Mouse (Mus musculus) NIH3T3 (cell line): Measurements from ENCODE around the gene Nacad.

Source experiments
- DNase-seq: peaks from one replicate; pipeline ENCODE4 v3.0.0-alpha.2; 2012; ENCODE audit warnings: low read depth

Gene Nacad

DNA sequence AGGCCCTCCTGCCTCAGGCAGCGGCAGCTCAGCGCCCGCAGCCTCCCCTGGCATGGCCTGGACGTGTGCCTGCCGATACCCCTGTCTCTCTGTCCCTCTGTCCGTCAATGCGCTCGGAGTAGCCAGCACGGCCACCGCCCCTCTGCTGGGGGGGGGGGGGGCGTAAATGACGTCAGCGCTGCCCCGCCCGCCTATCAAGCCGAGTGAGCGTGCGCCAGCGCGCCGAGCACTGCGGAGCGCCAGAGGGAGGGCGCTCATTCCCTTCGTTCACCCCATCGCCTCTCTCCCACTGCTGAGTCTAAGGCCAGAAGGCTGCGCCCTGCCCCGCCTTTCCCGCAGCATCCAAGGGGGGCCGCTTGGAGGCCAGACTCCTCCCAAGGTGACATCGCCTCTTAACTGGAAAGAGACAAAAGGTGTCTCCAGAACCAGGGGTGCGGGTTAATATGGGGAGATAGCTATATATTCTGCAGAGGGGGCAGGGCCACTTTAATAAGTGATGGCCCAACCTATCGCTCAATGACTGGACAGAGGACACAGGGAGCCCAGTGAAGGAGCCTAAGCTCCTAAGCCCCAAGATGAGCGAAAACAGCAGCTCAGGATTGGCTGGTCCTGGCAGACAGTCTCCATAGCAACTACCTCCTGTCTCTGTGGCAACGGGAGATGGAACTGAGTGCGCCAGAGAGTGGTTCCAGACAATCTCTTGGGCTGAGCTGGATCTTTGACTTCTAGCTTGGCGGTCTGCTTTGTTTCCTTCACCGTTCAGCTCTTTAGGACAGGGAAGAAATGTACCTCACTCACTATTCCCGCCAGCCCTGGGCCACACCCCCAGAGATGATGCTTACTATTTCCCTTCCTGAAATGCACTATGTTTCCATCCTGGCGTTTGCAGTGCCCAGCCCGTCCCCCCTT, at the start of gene Nacad:
Gene Nacad (minus strand): TSS at position 563 of the 909 bp plus-strand sequence.
- DNase-seq: peak; percentile 57

DNA sequence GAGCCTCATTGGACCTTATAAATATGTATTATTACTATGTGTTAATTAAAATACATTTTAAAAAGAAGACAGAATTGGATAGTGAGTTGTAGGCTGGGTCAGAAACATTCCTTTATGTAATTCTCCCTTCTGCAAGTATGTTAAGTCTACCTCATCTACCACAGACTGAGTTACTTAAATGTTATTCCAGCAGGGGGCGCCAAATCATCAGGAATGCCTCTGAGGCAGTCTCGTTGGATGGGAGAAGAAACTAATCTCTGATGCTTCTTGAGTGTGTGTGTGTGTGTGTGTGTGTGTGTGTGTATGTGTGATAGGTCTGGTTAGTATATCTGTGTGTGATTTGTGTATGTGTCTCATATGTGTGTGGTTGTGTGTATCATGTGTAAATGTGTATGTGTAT, 49.0 kb upstream of the Nacad start:
- DNase-seq: peak; percentile 94

DNA sequence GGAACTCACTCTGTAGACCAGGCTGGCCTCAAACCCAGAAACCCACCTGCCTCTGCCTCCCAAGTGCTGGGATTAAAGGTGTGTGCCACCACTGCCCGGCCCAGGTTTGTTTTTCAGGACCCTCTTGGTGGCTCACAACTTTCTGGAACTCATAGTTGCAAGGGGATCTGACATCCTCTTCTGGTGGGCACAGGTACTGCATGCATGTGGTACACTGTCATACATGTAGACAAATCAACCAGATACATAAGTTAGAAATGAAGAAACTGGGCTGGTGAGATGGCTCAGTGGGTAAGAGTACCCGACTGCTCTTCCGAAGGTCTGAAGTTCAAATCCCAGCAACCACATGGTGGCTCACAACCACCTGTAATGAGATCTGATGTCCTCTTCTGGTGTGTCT, 47.1 kb upstream of the Nacad start:
- DNase-seq: peak; percentile 35

DNA sequence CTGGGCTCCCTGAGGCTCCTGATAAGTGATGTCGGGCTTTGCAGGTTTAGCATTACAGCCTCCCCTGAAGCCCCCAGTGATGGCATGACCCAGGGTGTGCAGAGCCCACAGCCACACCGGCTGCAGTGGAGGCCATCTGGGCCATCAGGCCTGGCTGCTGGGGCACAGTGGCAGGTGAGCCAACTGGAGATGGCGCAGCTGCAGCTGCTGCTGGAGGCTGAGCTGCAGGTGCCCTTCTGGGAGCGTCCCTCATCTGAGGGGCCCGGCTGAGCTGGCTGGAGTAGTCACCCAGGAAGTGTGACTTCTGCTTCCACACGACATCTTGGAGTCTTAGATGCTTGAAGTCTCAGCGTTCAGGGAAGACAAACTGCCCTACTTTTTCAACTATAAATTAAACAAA, 44.7 kb upstream of the Nacad start:
- DNase-seq: no peak

DNA sequence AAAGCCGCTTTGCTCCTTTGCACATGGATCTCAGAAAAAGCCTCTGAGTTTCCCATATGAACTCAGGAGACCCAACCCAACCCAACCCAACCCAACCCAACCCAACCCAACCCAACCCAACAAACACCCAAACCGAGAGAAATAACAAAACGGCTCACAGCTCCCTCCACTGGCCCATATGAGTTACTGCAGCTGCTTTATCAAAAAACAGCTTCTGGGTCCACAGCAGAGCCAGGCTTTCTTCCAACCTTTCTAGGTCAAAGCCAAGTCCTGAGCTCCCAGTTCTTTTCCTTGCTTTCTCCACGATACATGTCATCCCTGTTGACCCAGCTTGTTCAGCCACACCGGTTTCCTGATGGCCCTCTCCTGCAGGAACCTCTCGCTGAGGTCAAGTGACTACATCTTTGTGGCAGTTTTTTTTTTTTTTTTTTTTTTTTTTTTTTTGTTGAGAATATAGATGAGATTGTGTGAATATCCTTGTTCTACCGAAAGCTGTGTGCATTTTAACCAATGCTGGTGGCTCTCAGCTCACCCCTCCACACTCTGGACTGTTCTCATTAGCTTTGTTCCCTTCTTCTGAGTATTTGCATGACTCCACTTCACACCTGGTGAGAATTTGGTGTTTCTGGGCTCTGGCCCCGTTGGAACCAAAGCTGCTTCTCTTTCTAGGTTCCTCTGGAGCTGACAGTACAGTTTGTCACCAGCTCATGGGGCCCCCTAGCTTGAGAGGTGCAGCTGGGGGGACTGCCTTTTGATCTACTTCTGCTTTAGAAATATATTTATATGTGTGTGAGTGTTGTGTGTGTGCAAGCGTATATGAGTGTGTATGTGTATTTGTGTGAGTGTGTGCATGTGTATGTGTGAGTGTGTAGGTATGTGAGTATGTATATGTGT, 42.2 kb upstream of the Nacad start:
- peak; percentile 42 for DNase-seq

DNA sequence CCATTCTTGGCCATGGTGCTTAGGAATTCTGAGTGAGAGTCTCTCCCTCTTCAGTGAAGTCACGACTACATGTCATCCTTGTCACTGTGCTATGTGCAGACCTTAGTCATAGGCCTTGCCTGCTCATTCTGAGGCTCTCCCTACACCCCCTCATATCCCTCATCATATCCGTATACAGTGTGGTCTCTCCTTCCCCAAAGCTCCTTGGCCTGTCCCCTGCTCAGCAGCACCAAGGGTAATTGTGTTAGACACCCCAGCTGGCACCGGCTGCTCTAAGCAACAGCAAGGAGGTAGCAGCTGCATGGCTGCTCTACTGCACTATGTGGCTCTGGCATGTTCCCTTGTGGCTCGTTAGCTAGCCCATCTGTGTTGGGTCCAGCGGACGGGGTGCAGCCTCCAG, 38.7 kb upstream of the Nacad start:
- no peak for DNase-seq

DNA sequence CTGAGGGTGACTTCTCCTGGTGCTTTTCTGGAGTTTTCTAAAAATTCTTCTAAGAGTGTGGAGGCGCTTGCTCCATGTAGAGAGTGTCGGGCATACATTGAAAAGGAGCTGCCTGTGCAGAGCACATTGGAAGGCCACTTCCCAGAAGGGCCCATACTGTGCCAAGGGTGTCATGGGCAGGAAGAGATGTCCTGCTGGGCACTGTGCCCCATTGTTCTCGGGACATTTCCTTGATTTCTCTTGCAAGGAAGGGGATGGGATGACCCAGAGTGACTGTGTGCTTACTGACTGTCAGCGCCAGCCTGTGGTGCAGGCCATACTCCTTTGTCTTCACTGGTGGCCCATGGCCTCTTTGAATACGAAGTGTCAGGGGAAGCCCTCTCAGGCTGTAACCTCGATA, 33.2 kb upstream of the Nacad start:
- no peak for DNase-seq

DNA sequence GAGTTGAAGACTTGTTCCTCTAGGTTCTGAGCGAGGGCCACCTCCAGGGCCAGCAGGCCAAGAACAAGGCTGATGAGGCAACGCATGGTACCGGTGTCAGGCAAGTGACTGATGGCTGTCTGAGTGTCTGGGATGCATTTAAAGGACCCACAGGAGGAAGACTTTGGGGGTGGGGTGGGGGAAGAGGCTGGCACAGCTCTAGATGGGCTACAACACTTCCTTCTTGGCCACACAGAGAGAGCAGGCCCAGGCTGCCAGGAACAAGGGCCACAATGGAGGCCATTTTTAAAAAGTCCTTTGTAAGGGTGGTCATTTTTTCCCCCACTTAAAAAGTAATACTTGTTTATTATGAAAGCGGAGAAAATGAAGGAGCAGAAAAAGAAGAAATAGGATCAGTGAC, 32.7 kb upstream of the Nacad start, which contains the start of gene Wap:
Gene Wap (minus strand): TSS at position 101 of the 400 bp plus-strand sequence.
- DNase-seq: no peak

DNA sequence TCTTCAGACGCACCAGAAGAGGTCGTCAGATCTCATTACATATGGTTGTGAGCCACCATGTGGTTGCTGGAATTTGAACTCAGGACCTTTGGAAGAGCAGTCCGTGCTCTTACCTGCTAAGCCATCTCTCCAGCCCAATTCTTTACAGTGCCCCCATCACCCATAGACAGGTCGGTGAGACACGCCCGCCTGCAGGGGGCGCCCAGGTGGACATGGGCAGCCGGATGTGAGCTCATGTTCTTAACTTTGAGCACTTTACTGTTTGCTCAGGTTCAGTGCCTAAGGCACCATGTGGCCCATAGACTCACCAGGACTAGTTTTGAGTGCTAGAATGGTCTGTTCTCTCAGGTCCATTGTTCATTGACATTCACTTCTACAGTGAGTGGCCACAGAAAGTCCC, 30.3 kb upstream of the Nacad start:
- peak; percentile 10 for DNase-seq

DNA sequence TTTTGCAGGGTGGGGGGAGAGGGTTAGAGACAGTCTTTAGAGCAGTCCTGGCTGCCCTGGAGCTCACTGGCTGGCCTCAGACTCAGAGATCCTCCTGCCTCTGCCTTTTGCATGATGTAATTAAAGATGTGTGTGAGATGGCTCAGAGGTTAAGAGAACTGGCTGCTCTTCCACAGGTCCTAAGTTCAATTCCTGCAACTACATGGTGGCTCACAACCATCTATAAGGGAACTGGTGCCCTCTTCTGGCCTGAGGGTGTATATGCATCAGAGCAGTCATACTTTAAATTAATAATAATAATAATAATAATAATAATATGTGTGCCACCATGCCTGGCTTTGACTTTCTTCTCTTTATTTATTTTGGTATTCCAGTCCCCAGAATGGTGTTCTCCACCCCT, 23.8 kb upstream of the Nacad start:
- DNase-seq: peak; percentile 66

DNA sequence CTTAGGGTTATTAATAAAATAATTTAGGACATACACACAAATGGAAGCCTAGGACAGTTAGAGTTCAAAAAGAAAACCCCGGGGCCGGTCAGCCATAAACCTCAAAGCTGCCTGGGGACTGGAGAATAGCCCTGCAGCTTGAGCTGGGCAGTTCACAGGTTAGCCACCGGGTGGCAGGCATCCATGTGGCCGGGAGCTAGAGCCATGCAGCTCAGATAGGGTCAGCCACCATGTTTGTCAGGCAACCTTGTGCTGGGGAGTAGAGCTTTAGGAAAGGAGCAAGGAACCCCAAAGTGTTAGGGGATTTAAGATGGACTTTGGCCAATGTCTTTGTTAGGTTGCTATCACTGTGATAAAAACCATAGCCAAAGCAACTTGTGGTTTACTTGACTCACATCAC, 22.7 kb upstream of the Nacad start:
- DNase-seq: peak; percentile 77

DNA sequence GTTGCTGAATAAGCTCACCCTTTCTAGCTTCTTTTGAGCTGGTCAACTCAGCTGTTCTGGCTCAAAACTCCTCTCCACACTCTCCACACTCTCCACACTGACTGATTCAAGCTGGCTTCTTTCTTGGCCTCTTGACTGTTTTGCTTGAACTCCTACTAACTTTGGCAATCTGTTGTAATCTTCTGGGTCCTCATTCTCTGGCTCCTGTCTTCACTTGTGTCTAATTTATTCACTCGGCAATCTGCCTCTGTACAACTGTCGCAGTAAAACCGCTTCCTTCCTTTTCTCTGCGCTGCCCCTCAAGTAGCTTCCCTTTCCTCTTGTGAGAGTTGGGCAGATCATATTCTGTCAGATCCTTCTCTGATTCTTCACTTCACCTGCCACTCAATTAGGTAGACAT, 21.9 kb upstream of the Nacad start:
- no peak for DNase-seq

DNA sequence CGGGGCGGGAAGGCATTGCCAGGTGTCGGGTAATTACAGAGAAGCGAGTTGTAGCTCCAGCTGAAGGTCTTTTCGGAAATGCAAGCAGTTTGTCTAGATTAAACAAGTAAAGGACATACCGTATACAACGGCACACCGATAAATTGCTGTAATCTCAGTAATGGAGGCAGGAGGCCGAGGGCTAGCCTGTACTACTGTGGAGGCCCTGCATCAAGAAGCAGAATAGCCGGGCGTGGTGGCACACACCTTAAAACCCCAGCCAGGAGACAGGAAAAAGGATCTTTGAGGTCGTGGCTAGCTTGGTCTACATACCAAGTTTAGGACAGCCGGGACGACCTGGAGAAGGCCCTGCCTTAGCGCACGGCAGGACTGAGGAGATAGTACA, 20.5 kb upstream of the Nacad start:
- no peak for DNase-seq

DNA sequence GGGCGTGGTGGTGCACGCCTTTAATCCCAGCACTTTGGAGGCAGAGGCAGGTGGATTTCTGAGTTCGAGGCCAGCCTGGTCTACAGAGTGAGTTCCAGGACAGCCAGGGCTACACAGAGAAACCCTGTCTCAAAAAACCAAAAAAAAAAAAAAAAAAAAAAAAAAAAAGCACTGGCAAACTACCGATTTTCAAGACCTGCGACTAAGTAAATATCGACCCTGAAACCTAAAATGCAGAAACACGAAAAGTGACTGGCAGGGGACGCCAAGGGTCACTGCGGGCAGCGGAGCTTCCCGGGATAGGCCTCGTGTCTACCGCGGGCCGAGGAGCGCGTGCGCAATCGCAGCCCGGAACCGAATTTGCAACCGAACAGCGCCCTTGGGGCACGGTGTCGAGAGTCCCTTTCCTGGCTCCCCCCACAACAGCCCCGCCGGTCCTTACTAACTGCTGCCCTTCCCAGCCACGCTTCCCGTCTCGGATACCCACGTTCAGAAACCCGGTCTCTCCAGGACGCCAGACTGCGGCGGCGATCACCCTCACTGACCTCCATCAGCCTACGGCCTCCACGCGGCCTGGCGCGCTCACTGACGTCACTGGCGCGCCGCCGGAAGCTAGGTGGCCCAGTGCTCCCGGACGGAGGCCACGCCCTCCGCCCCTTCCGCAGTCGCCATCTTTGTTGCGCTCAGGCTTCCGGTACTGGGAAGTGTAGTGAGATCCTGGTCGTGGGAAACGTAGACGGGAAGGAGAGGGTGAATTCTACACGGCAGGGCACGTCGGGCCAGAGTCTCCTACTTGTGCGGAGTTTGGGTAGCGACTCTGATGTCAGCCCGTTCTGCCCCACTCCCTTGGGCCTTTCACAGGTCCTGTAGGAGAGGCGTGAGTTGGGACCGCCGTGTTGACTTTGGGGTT, 19.9 kb upstream of the Nacad start, which contains the start of gene Tbrg4:
Gene Tbrg4 (minus strand): TSS at position 590 of the 910 bp plus-strand sequence.
- peak; percentile 99 for DNase-seq

DNA sequence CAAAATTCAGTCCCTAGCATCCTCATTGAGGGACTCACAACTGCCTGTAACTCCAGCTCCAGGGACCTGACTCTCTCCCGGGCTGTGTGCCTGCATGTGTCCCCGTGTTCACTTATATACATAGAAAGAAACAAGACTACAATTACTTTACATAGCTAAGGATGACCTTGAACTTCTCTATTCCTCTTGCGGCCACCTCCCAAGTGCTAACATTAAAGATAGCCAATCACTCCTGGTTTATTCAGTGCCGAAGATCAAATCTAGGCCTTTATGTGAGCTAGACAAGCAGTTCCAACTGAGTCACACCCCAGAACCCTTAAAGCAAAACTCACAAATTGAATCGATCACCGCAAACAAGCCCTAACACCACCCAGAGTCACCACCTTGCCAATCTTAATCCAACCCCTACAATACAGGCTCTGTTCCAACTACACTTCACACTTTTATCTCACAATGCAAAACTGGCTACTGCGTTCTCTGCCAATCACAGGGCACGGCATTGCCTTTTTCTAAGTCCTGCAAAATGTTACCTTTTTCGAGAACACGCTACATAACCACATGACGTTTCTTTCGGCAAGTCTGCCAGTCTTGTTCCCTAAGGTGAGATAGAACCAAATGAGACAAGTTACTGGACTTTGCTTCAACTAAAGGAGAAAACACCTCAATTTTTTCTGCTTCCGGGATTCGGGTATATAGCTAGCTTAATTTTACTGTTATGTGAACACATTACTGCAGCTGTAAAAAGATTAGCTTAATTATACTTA, 18.9 kb upstream of the Nacad start:
- DNase-seq: no peak

DNA sequence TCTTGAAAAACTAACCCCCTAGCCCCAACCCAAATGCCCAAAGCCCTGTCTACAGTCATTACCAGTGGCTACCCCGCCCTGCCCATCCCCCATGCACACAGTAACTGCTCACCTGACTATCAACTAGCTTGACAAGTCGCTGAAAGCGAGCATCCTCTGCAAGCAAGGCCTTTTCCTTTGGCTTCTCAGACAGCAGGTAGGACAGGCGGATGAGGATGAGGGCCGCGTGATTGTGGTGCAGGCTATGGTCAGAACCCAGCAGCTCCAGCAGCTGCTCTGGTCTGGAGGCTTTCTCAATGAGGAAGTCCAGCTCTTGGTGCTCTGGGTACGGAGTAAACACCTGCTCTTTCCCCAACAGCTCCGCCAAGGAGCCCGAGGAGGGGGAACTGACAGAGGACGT, 17.9 kb upstream of the Nacad start:
- no peak for DNase-seq

DNA sequence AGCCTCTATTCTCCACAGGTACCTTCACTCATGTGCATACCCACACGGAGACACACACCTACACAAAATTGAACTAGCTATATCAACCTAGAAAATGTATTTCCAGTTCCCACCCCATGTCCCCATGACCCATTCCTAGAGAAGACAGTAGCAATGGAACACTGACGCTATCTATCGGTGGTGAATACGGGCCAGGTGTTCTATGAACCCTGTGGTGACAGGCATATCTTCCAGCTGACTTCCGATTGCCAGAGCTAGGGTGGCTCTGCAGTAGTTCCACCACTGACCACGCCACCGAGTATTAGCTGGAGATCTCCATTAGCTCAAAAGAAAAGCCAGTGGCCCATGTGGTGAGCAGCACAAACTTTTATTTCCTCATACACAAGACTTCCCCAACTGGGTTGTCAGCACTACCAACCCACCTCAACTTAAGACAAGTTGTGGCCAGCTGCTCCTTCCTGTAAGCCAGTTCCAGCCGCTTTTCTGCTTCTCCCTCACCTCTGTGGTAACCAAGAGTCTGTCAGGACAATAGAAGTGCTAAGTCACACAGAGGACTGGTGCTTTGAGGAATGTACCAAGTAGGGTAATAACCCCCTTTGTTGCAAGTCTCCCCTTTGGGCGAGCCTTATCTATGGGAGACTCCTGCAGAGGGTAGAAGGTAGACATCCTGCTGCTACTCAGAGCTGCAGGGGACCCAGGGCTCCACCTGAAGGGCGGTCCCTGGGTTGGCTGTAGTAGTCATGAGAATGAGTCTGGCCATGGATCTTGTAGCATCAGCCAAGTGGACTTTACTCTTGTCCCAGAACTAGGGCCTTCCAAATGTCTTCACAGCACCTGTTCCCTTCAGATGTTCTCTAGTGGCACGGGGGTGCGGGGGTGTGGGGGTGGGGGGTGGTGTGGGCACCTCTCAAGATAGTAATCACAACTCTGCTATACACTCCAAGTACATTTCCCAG, 9.7 kb upstream of the Nacad start:
- DNase-seq: no peak

DNA sequence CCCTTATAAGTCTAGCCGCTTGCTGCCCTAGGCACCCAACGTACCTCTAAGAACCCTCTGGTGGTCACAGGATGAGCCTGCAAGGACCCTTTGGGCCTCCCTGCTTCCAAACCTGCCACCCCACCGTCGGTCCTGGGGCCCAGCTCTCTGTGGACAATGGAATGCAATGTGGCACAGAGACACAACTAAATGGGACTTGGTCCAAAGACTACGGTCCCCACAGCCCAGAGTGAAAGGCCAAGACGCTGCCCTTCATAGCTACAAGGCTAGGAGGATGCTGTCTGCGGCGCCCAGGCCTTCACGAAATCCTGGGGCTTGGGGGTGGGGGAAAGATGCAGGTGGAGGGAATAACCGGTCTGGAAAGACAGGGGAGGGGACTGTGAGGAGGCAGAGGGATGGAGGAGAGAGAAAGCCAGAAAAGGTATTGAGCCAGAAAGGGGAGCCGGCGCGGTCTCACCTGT, 802 bp downstream of the Nacad start:
- DNase-seq: peak; percentile 28

DNA sequence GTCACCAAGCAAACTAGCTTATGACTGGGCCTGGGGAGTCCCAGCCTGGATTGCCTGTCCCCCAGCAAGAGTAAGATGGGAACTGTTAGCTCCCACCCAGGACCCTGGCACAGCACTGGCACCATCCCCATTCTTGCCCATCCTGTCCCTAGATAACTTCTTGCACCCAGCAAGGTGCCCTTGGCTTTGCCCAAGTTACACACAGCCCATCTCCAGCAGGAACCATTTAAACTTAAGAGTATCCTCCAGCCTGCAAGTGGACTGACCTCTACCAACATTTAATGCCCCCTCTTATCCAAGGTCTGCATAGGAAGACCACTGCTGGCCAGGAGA, 1.3 kb downstream of the Nacad start:
- no peak for DNase-seq
